Mouse (Mus musculus): ENCODE data around the gene Btnl6.
"Not testable (repeated sequence)": the region's sequence is repeated elsewhere in the genome, so short reads cannot be mapped to it uniquely, and the experiment has no call there.

The Btnl6 gene

DNA sequence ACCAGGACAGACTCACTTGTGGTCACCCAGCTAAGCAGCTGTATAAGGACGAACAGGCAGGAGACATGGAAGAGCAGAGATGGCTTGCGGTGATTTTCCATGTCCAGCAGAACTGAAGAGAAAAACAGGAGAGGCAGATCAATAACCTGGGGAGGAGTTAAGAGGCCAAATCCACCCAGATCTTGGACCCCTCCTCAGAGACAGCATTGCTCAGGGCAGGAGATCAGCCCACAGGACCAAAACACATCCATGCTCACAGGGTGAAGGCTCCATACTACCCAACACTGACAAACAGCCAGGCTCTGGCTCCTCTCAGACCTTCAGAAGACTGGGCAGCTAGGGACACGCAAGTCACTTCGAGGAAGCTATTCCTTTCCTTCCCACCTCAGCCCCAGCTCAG is at the start of gene Btnl6:
Btnl6 (minus strand) TSS at position 101 of the 400 bp plus-strand sequence.
- no peak for DNase-seq (ENCODE audit: low read depth)

DNA sequence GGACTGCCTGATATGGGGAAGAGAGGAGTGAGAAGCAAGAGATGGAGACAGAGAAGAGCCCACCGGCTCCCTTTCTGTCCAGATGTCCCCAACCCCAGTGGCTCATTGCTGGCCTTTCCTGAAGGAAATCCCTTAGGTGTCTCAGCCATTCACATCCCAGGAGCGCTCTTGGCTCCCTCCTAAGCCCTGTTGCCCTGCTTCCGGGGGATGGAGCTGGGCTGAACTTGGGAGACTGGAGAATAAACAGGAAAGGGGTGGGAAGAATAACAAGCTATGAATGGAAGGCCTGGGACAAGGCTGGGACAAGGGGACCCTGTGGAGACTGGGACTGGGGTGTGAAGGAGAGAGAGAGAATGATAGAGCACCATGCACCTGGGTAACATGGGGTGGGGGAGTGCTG is 47.6 kb upstream of the Btnl6 start:
- no peak for DNase-seq (ENCODE audit: low read depth)

DNA sequence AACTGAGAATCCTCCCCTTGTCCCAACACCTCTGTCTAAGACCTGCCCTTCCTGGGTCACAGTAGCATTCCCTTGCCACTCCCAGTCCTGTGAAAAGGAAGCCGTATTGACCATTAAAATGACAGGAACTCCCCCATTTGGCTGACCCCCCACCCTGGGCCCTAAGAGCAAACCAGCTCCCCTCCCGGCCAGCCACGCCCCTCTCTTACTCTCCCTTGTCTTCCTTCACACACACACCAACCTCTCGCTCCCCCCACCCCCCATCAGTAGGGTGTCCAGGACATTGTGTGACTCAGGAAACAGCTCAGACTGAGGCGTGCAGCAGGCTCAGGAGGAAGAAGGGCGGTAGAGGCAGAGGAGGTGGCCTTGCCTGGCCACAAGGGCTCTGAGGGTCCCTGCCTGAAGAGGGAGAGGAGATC is 46.9 kb upstream of the Btnl6 start, which contains the start of gene Notch4:
Notch4 (plus strand) TSS at position 266 of the 419 bp plus-strand sequence.
- no peak for DNase-seq (ENCODE audit: low read depth)

DNA sequence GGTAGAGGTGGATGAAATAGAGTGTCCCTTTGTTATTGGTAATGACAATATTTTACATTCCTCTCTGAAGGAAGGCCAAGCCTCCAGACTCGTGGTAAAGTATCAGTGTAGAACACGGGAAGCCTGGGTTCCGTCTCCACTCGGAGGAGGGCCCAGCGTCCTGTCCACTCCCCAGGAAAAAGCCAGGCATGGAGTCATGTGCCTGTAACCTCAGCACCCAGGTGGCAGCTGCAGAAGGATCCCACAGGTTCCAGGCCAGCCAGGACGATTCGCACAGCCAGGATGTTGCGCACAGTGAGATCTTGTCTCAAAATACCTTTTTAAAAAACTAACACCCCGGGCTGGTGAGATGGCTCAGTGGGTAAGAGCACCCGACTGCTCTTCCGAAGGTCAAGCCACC is 46.2 kb upstream of the Btnl6 start:
- DNase-seq (ENCODE audit: low read depth) = no peak

DNA sequence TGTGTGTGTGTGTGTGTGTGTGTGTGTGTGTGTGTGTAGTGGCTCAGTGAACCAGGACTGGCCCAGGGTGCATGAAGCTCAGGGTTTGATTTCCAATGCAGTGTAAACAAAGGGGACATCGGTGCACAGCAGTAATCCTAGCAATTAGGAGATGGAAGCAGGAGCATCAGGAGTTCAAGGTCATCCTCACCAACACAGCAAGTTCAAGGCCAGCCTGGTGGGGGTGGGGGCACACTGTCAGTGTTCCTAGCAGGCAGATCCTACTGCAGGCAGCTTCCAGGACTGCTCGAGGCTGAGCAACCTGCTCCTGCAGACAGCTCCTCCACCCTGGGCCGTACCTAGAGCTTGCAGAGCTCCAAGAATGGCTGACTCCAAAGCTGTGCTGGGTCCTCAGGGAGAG is 45.4 kb upstream of the Btnl6 start:
- DNase-seq (ENCODE audit: low read depth) = no peak

DNA sequence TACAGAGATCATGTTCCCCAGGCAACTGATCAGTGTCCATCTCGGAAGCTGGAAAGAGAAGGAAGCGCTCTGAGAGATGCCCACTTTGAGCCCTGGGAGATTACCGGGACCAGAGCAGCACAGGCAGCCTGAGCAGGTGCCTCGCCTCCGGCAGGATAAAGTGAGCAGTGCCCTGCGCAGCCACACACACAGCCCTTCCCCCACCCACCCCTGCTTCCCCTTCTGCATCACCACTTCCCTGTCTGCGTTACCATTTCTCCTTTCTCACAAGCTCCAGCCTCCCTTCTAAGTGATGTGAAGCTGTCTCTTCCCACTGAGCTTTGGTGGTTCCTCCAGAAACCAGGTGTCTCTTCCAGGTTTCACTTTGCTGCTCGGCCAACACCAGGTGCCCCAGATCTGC is 44.0 kb upstream of the Btnl6 start:
- no peak for DNase-seq (ENCODE audit: low read depth)

DNA sequence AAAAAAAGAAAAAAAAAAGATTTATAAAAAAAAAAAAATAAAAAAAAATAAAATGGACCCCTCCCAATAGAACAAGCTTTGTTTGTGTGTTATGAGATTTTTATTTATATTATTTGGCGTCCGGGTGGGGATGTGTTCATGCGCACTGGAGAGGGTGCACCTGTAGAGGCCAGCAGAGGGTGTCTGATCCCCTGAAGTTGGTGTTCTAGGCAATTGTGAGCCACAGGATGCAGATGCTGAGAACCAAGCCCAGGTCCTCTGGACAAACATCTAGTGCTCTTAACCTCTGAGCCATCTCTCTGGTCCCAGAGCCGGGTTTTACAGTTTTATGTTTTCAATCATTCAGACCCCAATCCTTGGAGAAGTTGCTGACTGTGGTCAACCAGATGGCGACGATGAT is 43.3 kb upstream of the Btnl6 start:
- DNase-seq (ENCODE audit: low read depth) = no peak

DNA sequence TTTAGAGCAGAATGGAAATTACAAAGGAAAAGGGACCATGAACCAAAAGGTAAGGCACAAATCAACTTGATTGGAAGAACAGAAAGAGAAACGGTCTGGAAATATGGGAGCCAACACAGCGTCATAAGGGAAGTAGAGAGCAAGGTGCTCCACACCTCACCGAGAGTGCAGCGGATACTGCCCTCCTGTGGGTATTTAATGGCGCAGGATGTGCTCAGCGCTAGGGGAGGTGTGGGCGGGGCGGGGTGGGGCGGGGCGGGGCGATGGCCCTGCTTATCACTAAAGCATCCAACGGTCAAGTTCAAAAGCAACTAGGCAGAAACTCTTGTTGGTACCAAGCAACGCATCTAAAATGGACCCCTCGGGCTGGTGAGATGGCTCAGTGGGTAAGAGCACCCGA is 42.7 kb upstream of the Btnl6 start:
- no peak for DNase-seq (ENCODE audit: low read depth)

DNA sequence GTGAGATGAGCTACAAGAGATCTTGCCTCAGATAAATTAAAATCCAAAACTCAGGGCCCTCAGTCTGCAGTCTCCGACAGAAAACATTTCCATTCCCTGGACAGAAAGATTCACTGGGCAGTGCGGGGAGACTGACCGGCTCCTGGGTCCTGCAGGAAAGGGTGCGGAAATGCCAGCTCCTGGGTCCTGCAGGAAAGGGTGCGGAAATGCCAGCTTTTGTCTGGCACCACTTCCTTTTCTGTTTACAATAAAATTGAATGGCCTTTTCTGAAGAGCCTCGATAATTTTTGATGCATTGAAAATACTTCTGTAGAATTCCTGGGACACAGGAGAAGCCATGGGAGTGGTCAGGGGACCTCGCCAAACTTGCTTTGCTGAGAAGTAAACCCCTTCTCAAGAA is 42.0 kb upstream of the Btnl6 start:
- no peak for DNase-seq (ENCODE audit: low read depth)

DNA sequence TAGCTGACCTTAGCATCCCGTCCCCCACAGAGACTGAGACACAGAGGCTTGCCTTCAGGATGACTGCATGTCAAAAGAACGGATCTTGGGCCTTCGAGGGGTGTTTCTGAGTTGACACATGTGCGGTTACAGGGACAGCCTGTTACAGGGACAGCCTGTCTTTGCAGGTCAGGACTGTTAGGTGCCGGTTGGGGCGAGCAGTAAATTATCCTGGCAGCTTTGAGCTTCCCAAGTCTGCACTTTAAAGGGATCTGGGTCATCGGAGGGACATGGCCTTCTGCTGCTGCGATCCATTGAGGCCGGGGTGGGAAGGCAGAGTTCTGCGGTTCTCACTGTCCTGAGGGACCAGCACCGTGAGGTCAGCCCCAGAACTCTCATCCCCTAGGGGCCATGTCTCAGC is 40.3 kb upstream of the Btnl6 start:
- no peak for DNase-seq (ENCODE audit: low read depth)

DNA sequence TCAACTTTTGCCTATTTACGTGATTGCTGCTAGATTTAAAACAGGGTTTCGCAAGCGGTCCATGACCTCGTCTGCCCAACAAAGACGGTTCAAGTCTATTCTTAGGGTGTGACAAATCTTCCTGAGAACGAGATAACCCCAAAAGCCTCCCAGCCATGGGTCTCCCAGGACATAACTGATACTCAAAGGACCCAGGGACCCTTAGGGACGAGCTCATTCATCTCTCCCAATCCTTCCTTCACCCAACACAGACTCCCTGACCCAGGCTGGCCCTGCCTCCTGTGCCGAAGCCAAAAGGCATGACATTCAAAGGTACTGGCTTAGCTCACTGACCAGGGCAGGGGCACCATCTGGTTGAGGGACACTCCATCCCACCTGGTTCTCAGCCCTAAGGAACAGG is 39.3 kb upstream of the Btnl6 start:
- DNase-seq (ENCODE audit: low read depth) = no peak

DNA sequence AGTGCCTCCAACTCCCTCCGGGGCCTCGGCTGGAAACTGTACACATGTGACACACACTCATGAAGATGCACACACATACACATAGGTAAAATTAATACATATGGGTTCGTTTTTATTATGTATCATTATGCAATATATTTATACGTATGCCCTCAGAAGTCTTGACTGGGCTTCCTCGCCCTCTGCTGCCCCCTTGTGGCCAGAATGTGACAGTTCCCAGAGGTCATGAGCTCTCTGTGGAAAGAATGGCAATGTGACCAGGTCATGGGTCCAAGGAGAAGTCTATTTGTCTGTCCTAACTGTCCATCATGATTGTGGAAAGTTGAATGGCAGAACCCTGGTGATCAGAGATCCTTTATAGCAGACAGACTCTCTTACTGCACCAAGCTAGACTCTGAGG is 38.3 kb upstream of the Btnl6 start:
- peak; percentile 81 for DNase-seq (ENCODE audit: low read depth)

DNA sequence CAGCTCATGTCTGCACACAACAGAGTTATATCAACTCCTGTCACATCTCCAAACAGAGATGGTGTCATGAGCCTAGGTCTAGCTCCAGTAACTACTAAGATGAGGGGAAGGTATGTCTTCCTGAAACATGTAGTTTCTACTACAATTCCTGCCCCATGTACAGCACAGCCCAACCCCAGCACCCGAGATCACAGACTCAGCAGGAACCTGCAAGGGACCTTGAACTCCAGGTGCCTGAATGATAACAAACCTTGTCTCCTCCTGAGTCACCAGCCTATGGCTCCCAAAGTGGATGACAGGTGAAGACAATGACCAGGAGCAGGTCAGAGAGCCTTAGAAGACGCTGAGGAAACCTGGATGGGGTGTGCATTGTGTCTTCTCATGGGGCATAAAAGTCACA is 32.7 kb upstream of the Btnl6 start:
- DNase-seq (ENCODE audit: low read depth) = no peak

DNA sequence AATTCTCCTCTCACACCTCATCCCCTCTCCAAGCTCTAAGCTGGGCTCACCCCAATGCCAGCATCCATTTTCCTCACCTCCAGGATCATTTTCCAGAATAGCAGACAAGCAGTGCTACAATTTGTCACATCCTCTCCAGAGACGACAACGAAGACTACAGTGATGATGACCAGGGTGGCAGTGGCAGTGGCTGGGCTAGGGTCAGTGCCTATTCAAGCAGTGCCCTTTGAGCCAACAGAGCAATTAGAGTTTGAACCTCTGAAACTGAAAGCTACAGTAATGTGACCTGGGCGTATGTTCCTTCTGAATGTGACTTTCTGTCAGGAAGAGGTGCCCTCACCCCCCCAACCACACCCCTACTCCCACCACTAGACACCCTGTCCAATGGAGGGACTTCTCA is 32.0 kb upstream of the Btnl6 start:
- no peak for DNase-seq (ENCODE audit: low read depth)

DNA sequence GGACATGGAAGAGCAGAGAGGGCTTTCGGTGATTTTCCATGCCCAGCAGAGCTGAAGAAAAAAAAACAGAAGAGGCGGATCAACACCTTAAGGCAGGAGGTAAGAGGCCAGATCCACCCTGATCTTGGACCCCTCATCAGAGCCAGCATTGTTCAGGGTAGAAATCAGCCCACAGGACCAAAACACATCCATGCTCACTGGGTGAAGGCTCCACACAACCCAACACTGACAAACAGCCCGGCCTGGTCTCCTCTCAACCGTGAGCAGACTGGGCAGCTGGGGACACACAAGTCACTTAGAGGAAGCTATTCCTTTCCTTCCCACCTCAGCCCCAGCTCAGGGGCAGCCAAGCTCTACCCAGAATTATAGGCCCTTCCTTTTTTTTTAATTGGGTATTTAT is 30.4 kb upstream of the Btnl6 start:
- no peak for DNase-seq (ENCODE audit: low read depth)

DNA sequence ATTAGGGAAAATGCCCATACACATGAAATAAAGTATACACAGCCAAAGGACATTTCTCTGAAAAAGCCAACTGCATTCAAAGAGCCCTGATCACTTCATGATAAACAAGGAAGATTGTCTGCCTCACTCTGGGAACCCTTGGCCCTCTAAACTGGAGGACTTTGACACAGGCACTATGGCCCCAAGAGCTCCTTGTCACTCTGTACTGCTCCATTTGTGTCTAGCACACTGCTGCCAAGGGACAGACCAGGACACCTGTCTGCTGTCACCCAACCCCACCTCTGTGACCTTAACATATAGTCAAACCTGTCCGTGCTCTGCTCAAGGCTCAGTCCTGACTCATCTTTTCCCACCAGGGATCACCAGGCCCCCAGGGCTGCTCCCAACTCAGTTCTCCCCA is 29.6 kb upstream of the Btnl6 start:
- DNase-seq (ENCODE audit: low read depth) = no peak

DNA sequence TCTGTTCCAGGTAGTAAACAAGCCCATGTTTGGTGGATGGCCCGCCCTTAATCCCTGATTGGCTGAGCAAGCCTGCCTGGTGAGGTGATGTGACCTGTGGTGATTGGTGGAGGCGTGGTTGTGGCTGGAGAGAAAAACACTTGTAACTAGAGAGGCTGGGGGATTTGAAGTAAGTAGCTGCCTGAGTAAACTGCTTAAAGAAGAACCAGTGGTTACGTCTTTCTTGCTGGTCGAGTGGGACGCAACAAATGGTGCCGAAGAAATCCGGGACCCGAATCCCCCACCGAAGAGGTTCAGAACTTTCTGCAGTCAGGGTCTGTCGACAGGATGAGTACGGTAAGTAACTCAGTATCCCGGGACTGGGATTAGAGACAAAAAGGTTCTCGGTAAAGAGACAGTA is 26.4 kb upstream of the Btnl6 start:
- not testable (repeated sequence) for DNase-seq (ENCODE audit: low read depth)

DNA sequence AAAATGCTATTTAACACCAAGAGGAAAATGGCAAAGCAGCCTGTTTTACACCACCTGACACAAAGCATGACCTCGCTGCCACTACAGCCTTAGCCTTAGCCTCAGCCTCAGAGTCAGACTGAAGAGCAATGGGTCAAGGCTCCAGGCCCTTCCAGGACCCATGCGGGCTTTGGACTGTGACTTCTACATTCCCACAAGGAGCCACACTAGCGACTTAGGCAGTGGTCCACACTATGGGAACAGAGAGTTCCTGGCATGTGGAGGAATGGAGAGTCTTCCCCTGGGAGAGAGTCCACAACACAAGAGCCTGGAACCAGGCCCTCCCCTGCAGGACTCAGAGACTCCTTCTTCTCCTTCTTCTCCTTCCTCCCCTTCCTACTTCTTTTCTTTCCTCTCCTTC is 15.5 kb upstream of the Btnl6 start:
- DNase-seq (ENCODE audit: low read depth) = peak; percentile 1

DNA sequence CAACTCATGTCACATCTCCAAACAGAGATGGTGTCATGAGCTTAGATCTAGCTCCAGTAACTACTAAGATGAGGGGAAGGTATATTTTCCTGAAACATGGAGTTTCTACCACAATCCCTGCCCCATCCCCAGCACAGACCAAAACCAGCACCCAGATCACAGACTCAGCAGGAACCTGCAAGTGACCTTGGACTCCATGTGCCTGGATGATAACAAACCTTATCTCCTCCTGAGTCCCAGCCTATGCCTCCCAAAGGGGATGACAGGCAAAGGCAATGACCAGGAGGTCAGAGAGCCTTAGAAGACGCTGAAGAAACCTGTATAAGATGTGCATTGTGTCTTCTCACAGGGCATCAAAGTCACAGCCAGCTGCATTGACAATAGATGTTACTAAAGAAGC is 1.8 kb upstream of the Btnl6 start:
- no peak for DNase-seq (ENCODE audit: low read depth)

DNA sequence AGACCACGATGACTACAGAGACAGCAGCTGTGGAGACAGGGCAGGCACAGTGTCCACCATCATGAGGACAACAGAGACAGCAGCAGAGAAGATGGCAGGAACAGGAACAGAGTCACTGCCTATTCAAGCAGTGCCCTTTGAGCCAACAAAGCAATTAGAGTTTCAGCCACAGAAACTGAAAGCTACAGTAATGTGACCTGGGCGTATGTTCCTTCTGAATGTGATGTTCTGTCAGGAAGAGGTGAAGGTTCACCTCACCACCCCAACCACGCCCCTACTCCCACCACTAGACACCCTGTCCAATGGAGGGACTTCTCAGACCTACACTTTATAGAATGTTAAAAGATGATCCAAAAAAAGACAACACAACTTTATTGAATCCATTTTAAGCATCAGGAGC is 1.4 kb upstream of the Btnl6 start:
- not testable (repeated sequence) for DNase-seq (ENCODE audit: low read depth)

DNA sequence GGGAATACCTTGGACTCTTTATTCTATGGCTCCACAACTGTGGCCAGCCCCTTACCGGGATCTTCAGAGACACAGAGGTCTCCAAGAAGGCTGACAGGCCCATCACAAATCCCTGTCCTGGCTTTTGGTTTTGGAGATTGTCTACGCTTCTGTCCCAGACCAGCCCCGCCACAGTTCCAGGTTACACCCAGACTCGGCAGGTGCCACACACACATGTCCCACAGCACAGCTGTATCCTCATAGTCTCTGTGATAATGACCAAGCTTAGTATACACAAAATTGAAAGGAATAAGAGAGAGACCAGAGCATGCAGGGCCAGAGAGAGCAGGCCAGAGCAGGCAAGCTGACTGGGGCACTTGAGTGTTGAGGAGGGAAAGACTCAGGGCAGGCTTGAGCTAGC is 643 bp upstream of the Btnl6 start:
- no peak for DNase-seq (ENCODE audit: low read depth)

DNA sequence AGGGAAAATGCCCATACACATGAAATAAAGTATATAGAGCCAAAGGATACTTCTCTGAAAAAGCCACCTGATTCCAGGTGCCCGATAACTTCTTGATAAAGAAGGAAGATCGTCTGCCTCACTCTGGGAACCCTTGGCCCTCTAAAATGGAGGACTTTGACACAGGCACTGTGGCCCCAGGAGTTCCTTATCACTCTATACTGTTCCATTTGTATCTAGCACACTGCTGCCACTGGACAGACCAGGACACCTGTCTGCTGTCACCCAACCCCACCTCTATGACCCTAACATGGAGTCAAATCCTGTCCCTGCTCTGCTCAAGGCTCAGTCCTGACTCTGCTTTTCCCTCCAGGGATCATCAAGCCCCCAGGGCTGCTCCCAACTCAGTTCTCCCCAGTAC is 638 bp downstream of the Btnl6 start:
- DNase-seq (ENCODE audit: low read depth) = no peak

DNA sequence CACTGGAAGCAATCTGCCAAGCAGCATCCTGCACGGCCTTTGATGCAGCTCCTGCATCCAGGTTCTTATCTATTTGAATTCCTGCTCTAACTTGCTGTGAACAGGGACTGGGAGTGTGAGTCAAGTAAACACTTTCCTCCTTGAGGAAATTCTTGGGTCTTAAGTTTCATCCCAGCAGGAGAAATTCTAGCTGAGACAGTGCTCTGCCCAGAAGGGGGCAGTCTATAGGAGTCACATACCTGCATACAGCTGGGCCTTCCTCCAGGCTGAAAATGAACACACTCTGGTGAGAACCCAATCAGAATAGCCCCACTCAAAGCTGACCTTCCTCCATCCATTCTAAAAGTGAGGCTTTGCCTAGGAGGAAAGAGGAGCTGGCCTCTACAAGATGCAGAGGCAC is 5.4 kb downstream of the Btnl6 start:
- DNase-seq (ENCODE audit: low read depth) = not testable (repeated sequence)

DNA sequence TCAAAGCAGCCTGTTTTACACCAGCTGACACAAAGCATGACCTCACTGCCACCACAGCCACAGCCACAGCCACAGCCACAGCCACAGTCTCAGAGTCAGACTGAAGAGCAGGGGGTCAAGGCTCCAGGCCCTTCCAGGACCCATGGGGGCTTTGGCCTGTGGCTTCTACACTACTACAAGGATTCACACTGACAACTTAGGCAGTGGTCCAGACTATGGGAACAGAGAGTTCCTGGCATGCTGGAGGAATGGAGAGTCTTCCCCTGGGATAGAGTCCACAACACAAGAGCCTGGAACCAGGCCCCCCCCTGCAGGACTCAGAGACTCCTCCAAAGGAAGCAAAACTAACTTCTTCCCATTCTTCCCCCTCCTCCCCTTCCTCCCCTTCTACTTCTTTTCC is 9.6 kb downstream of the Btnl6 start:
- no peak for DNase-seq (ENCODE audit: low read depth)

DNA sequence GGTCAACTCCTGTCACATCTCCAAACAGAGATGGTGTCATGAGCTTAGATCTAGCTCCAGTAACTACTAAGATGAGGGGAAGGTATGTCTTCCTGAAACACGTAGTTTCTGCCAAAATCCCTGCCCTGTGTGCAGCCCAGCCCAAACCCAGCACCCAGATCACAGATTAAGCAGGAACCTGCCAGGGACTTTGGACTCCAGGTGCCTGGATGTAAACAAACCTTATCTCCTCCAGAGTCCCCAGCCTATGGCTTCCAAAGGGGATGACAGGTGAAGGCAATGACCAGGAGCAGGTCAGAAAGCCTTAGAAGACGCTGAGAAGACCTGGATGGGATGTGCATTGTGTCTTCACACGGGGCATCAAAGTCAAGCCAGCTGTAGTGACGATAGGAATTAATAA is 19.4 kb downstream of the Btnl6 start:
- DNase-seq (ENCODE audit: low read depth) = not testable (repeated sequence)
